Mouse (Mus musculus) olfactory bulb, adult 2 months (tissue): Measurements from ENCODE around the gene Bcas3.

Experiments
- CTCF ChIP-seq: fragments of 200-500 bp; IDR thresholded peaks from 2 replicates; pipeline ENCODE4 v1.5.1; 2012; ENCODE audit warnings: low read depth, mild to moderate bottlenecking, low read length, moderate library complexity; ENCODE audit not compliant: insufficient read depth
- POLR2A ChIP-seq: fragments of 200-500 bp; IDR thresholded peaks from 2 replicates; pipeline ENCODE4 v1.6.1; 2012; ENCODE audit warnings: mild to moderate bottlenecking, low read depth, low read length, moderate library complexity; ENCODE audit not compliant: insufficient read depth

DNA sequence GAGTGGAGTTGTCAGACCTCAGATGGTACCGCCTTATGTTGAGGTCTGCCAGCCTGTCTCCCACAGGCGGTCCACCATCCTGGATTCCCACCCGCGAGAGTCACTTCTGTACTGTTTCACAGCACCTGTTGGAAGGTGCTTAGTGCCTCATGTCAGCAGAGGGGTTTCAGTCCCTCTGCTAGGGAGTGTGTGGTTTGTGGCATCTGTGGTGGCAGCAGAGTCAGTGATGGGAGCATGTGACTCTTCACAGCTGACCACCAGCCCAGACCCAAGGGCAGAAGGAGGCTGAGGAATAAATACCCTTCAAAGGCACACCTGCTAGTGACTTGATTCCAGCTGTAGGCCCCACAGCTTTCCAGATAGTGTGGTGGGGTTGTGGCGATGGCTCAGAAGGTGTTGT, 94.4 kb downstream of the Bcas3 start:
- TF ChIP-seq CTCF (no peak), POLR2A (no peak)
